Mouse (Mus musculus) left cerebral cortex, postnatal 4 days (tissue): Measurements from ENCODE around the gene Olfr558. TPM values are rescaled to one million over a fixed set of nuclear protein-coding genes. Genes with fewer than 3 reads are reported as not detected.
A peak's percentile ranks its signal among the peaks of the same experiment; 100 is the strongest.

Experiments used
- DNase-seq: peaks from one replicate; pipeline ENCODE4 v3.0.0-alpha.2; 2022
- intact Hi-C: fragments of 180-260 bp; cut with DNase I; formaldehyde crosslinking; loops from one replicate; pipeline ENCODE4 v1.15.1; 2025
- total RNA-seq, 2 experiments: library from RNA; stranded (reverse); gene quantifications; 2 replicates each; pipeline ENCODE4 v1.2.3; 2021

The Olfr558 gene
- total RNA-seq: under 1 TPM; 0.12 to 0.14 TPM

GRCm38 (mm10) chr7:102701915-102702314 is at the start of gene Olfr558:
Gene Olfr558, plus strand, starts transcription at chr7:102702215.
- DNase-seq: no peak
- intact Hi-C loops: no loop called here

- intact Hi-C loops: no loop called here
- no peak for DNase-seq
These were observed 43.5 kb upstream of the Olfr558 start, which contains the start of gene Olfr555 for GRCm38 (mm10) chr7:102658523-102658922. Gene Olfr555, plus strand, starts transcription at chr7:102658823.

GRCm38 (mm10) chr7:102664599-102664998 is 37.4 kb upstream of the Olfr558 start, which contains the start of gene Olfr556:
Gene Olfr556, plus strand, starts transcription at chr7:102664899.
- intact Hi-C loops: loop anchor here (10.0 kb wide), 1 partner anchor 250 kb away; the partner anchor contains the start of gene Olfr571
- no peak for DNase-seq

GRCm38 (mm10) chr7:102665378-102665777 is 36.6 kb upstream of the Olfr558 start:
- DNase-seq: no peak
- intact Hi-C loops: loop anchor here (10.0 kb wide), 1 partner anchor 249 kb away; the partner anchor contains the start of gene Olfr571

- no peak for DNase-seq
- intact Hi-C loops: no loop called here
These were observed 25.8 kb upstream of the Olfr558 start for GRCm38 (mm10) chr7:102676225-102676624.

- intact Hi-C loops: no loop called here
- DNase-seq: no peak
These were observed 20.1 kb upstream of the Olfr558 start for GRCm38 (mm10) chr7:102681916-102682315.

GRCm38 (mm10) chr7:102686944-102687501 is 15.0 kb upstream of the Olfr558 start, which contains the start of gene Trim68:
Gene Trim68, minus strand, starts transcription at chr7:102687327.
- intact Hi-C loops: no loop called here
- DNase-seq: peak; percentile 84

GRCm38 (mm10) chr7:102695358-102696125 is 6.5 kb upstream of the Olfr558 start, which contains the start of gene Olfr557:
Gene Olfr557, plus strand, starts transcription at chr7:102695910.
- peak; percentile 12 for DNase-seq
- intact Hi-C loops: loop anchor here (10.0 kb wide), 1 partner anchor 219 kb away; the partner anchor contains the start of gene Olfr571

- peak; percentile 6 for DNase-seq
- intact Hi-C loops: loop anchor here (10.0 kb wide), 1 partner anchor 216 kb away; the partner anchor contains the start of gene Olfr571
These were observed 3.6 kb upstream of the Olfr558 start for GRCm38 (mm10) chr7:102698461-102698860.

- intact Hi-C loops: no loop called here
- no peak for DNase-seq
These were observed 17.0 kb downstream of the Olfr558 start, which contains the start of gene Olfr33 for GRCm38 (mm10) chr7:102718970-102719369. Gene Olfr33, minus strand, starts transcription at chr7:102719070.

- no peak for DNase-seq
- intact Hi-C loops: no loop called here
These were observed 25.4 kb downstream of the Olfr558 start, which contains the start of gene Olfr559 for GRCm38 (mm10) chr7:102727391-102727790. Gene Olfr559, minus strand, starts transcription at chr7:102727491.

GRCm38 (mm10) chr7:102733793-102734192 is 31.8 kb downstream of the Olfr558 start:
- DNase-seq: no peak
- intact Hi-C loops: no loop called here

GRCm38 (mm10) chr7:102737705-102738104 is 35.7 kb downstream of the Olfr558 start:
- intact Hi-C loops: no loop called here
- no peak for DNase-seq

- intact Hi-C loops: no loop called here
- no peak for DNase-seq
These were observed 50.1 kb downstream of the Olfr558 start for GRCm38 (mm10) chr7:102752086-102752485.

- intact Hi-C loops: no loop called here
- DNase-seq: no peak
These were observed 57.3 kb downstream of the Olfr558 start, which contains the start of the genes Olfr560 and Olfr78 for GRCm38 (mm10) chr7:102759266-102759665. Gene Olfr560, minus strand, starts transcription at chr7:102759366. Gene Olfr78, minus strand, starts transcription at chr7:102759471.

Other genes starting within 250 kb of the Olfr558 start
- gene Olfr543, start 220.5 kb upstream of the Olfr558 start, total RNA-seq: not detected
- not detected for gene Olfr544, start 213.9 kb upstream of the Olfr558 start, total RNA-seq
- not detected for gene Olfr545, start 202.6 kb upstream of the Olfr558 start, total RNA-seq
- gene Olfr547, start 167.5 kb upstream of the Olfr558 start, total RNA-seq: not detected
- gene Olfr548-ps1, start 161.3 kb upstream of the Olfr558 start, total RNA-seq: not detected
- gene Olfr549, start 152.3 kb upstream of the Olfr558 start, total RNA-seq: not detected
- 1 to 10 TPM; 1.9 to 2.3 TPM for gene Trim21, start 136.7 kb upstream of the Olfr558 start, total RNA-seq
- under 1 TPM in 1 of 2 experiments, not detected in 1; 0.08 TPM for gene Olfr550, start 130.8 kb upstream of the Olfr558 start, total RNA-seq
- gene Olfr551, start 110.3 kb upstream of the Olfr558 start, total RNA-seq: not detected
- gene Olfr552, start 104.4 kb upstream of the Olfr558 start, total RNA-seq: not detected
- gene Olfr553, start 84.0 kb upstream of the Olfr558 start, total RNA-seq: not detected
- gene Olfr554, start 63.8 kb upstream of the Olfr558 start, total RNA-seq: not detected
- not detected for gene Olfr555, start 43.4 kb upstream of the Olfr558 start, total RNA-seq
- not detected for gene Olfr556, start 37.3 kb upstream of the Olfr558 start, total RNA-seq
- gene Trim68, start 14.9 kb upstream of the Olfr558 start, total RNA-seq: 1 to 10 TPM; 5.9 to 6.1 TPM
- gene Olfr557, start 6.3 kb upstream of the Olfr558 start, total RNA-seq: not detected
- not detected for gene Olfr33, start 16.9 kb downstream of the Olfr558 start, total RNA-seq
- gene Olfr559, start 25.3 kb downstream of the Olfr558 start, total RNA-seq: not detected
- gene Olfr560, start 57.2 kb downstream of the Olfr558 start, total RNA-seq: not detected
- gene Olfr78, start 57.3 kb downstream of the Olfr558 start, total RNA-seq: under 1 TPM; 0.28 to 0.36 TPM
- gene Olfr561, start 69.0 kb downstream of the Olfr558 start, total RNA-seq: not detected
- not detected for gene Olfr564, start 101.3 kb downstream of the Olfr558 start, total RNA-seq
- gene Olfr566, start 156.6 kb downstream of the Olfr558 start, total RNA-seq: not detected
- not detected for gene Olfr568, start 174.9 kb downstream of the Olfr558 start, total RNA-seq
- not detected for gene Olfr569, start 188.7 kb downstream of the Olfr558 start, total RNA-seq
- gene Olfr570, start 192.4 kb downstream of the Olfr558 start, total RNA-seq: not detected
- not detected for gene Olfr571, start 215.3 kb downstream of the Olfr558 start, total RNA-seq
- not detected for gene Olfr572, start 222.2 kb downstream of the Olfr558 start, total RNA-seq
- gene Olfr573-ps1, start 240.4 kb downstream of the Olfr558 start, total RNA-seq: not detected
- not detected for gene Olfr574, start 246.3 kb downstream of the Olfr558 start, total RNA-seq